Mouse (Mus musculus) midbrain, embryonic 15.5 days (tissue): Measurements from ENCODE around the gene A3galt2. TPM values are rescaled to one million over a fixed set of nuclear protein-coding genes. Genes with fewer than 3 reads are reported as not detected.
A peak's percentile ranks its signal among the peaks of the same experiment; 100 is the strongest.

Experiments
- ATAC-seq: fragments of 200-750 bp; cut with Nextera tagmentation; replicated peaks from 2 replicates; pipeline ENCODE4 v1.8.0; 2017; ENCODE audit warnings: moderate TSS enrichment
- H3K27ac ChIP-seq: fragments of 300-500 bp; sonication (generic); 2 replicates; pipeline ENCODE4 v1.5.1; 2015; ENCODE audit warnings: mild to moderate bottlenecking, inconsistent platforms
- H3K27me3 ChIP-seq: fragments of 300-500 bp; sonication (generic); replicated peaks from 2 replicates; pipeline ENCODE4 v1.6.1; 2015; ENCODE audit warnings: inconsistent platforms
- H3K36me3 ChIP-seq: fragments of 300-500 bp; sonication (generic); replicated peaks from 2 replicates; pipeline ENCODE4 v1.6.1; 2015; ENCODE audit warnings: inconsistent platforms
- H3K4me1 ChIP-seq: fragments of 300-500 bp; sonication (generic); 2 replicates; pipeline ENCODE4 v1.6.1; 2015; ENCODE audit warnings: inconsistent platforms
- H3K4me2 ChIP-seq: fragments of 300-500 bp; sonication (generic); 2 replicates; pipeline ENCODE4 v1.6.1; 2015; ENCODE audit warnings: inconsistent platforms, mild to moderate bottlenecking, moderate library complexity
- H3K4me3 ChIP-seq: fragments of 300-500 bp; sonication (generic); 2 replicates; pipeline ENCODE4 v1.5.1; 2015; ENCODE audit warnings: mild to moderate bottlenecking, inconsistent platforms
- H3K9ac ChIP-seq: fragments of 300-500 bp; sonication (generic); 2 replicates; pipeline ENCODE4 v1.6.1; 2015; ENCODE audit warnings: mild to moderate bottlenecking, inconsistent platforms
- H3K9me3 ChIP-seq: fragments of 300-500 bp; sonication (generic); 2 replicates; pipeline ENCODE4 v1.6.1; 2016; ENCODE audit warnings: inconsistent platforms
- WGBS: fragments of 180-500 bp; shearing (Covaris S2); methylation state at CpG from one replicate; pipeline ENCODE4 v1.1.7; 2015; ENCODE audit warnings: mixed read lengths; 5-methylcytosine and 5-hydroxymethylcytosine counted together
- polyA plus RNA-seq: library from polyadenylated mRNA; unstranded; fragments of >200 nt; fragmentation: Nextera tagmentation; extraction: Ambion mirVana; gene quantifications from 2 replicates; pipeline ENCODE4 v1.2.1, GENCODE M21; 2015

A3galt2 gene
- polyA plus RNA-seq, 1 experiment from 2014 or later, result 0.28 TPM

DNA sequence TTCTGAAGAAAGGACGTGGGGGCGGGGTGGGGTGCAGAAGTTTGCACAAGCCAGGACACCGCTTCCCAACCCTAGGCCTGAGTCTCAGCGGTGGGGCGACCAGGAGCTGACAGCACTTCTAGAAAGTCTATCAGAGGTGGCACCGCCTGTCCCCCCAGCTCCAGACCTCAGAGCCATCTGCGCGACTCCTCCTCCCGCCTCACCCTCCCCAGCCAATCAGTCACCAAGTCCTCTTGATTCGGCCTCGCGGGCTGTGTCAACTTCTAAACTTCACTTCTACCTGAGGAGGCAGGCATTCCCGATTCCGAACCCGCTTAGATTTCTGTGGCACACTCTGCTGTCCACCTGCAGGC is 51.6 kb downstream of the A3galt2 start:
- WGBS, result under 1% methylated on average over 15 of the region's 15 CpGs
- Histone ChIP-seq H3K27ac (peak overlapping the region; percentile 95), H3K4me3 (peak overlapping the region; percentile 72), H3K9ac (peak overlapping the region; percentile 94), H3K36me3 (no peaks in the 10 kb centered on the region), H3K27me3 (no peaks in the 10 kb centered on the region), H3K9me3 (no peaks in the 10 kb centered on the region), H3K4me2 (peak overlapping the region; percentile 77), H3K4me1 (peaks cover 44% of the 10 kb centered on the region)
- peak; percentile 38; the same call in 1 of the 2 replicates for ATAC-seq

DNA sequence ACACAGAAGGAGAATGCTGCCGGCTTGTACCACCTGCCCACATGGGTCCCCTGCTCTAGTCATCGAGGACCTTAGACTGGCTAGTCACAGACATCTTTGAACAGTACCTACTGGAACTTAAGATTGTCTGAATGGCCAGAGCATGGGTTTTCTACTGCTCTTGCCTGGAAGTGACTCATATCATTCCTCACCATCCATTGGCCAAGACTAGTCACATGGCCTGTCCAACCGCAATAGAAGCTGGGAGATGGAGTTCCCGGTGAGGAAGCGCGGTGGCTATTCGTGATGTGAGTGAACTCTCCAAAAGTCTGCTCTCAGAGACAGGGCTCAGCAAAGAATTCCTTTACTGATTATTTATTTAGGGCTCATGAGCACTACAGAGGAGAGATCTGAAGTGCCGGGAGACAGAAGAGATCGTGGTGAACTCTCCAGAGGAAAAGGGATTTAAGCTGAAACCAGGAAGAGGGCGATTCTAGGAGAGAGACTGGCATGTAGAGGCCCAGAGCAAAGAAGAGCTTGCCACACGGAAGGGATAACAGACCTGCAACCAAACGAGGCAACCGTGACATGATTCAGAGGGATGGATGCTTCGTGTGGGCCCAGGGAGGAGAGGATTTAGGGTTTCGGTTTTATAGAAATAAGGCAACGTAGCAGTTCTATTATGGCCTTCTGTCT is 56.4 kb downstream of the A3galt2 start:
- no peaks in the 10 kb centered on the region for H3K9me3 ChIP-seq
- ATAC-seq, result peak; percentile 94
- WGBS, result 13% methylated on average over 16 of the region's 16 CpGs

DNA sequence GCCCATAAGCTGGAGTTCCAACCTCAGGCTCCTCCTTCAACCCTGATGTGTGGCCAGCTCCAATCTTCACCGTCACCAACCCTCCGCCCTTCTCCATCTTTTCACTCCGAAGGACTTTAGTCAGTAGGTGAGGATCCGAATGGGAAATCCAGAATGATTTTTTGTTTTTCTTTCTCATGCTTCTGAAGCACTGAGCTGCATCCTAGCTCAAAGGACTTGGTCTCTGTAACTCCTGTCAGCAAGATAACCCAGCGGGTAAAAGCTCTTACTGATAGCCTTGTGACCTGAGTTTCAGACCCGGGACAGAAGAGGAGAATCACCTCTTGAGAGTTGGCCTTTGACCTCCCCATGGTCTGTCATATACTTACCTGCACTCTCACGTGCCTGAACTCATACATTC is 61.8 kb downstream of the A3galt2 start:
- H3K4me3 ChIP-seq, result no peak overlapping the region
- WGBS, result 69% methylated on average over 7 of the region's 7 CpGs
- no peak overlapping the region for H3K4me2 ChIP-seq
- peaks cover 6% of the 10 kb centered on the region for H3K4me1 ChIP-seq
- no peak overlapping the region for H3K27ac ChIP-seq
- H3K27me3 ChIP-seq, result no peaks in the 10 kb centered on the region
- H3K9me3 ChIP-seq, result no peaks in the 10 kb centered on the region
- H3K36me3 ChIP-seq, result no peaks in the 10 kb centered on the region
- ATAC-seq, result no peak
- no peak overlapping the region for H3K9ac ChIP-seq

More for the DNA sequence above, 56.4 kb downstream of the A3galt2 start:
- H3K4me3 ChIP-seq, result peak overlapping the region; percentile 49
- peak overlapping the region; percentile 53 for H3K9ac ChIP-seq
- H3K36me3 ChIP-seq, result no peaks in the 10 kb centered on the region
- H3K27me3 ChIP-seq, result no peaks in the 10 kb centered on the region
- H3K4me1 ChIP-seq, result peaks cover 21% of the 10 kb centered on the region
- H3K4me2 ChIP-seq, result peak overlapping the region; percentile 70
- H3K27ac ChIP-seq, result peak overlapping the region; percentile 72

Other genes starting within 250 kb of the A3galt2 start
- 5.3 and 6.1 TPM in 2 replicates for gene Zscan20, start 145.3 kb upstream of the A3galt2 start, polyA plus RNA-seq
- 1.9 and 2.5 TPM in 2 replicates for gene Tlr12, start 136.7 kb upstream of the A3galt2 start, polyA plus RNA-seq
- gene Phc2, start 100.7 kb upstream of the A3galt2 start, polyA plus RNA-seq, result 70.0 and 72.2 TPM in 2 replicates
- gene Zfp362, start 50.7 kb downstream of the A3galt2 start, polyA plus RNA-seq, result 40.1 and 42.2 TPM in 2 replicates
- 21.3 and 21.5 TPM in 2 replicates for gene Trim62, start 128.2 kb downstream of the A3galt2 start, polyA plus RNA-seq
- 19.1 and 23.2 TPM in 2 replicates for gene Azin2, start 207.1 kb downstream of the A3galt2 start, polyA plus RNA-seq
- gene Ak2, start 236.6 kb downstream of the A3galt2 start, polyA plus RNA-seq, result 82.4 and 83.2 TPM in 2 replicates